Mouse (Mus musculus) frontal cortex, postnatal 25 days (tissue): Measurements from ENCODE around the gene Hyou1.
"Not testable (repeated sequence)": the region's sequence is repeated elsewhere in the genome, so short reads cannot be mapped to it uniquely, and the experiment has no call there.

ENCODE experiments used
- DNase-seq, 2 experiments: peaks; one replicate each; pipeline ENCODE4 v3.0.0; 2022; ENCODE audit warnings: low spot score in 2 of 2

Gene Hyou1

DNA sequence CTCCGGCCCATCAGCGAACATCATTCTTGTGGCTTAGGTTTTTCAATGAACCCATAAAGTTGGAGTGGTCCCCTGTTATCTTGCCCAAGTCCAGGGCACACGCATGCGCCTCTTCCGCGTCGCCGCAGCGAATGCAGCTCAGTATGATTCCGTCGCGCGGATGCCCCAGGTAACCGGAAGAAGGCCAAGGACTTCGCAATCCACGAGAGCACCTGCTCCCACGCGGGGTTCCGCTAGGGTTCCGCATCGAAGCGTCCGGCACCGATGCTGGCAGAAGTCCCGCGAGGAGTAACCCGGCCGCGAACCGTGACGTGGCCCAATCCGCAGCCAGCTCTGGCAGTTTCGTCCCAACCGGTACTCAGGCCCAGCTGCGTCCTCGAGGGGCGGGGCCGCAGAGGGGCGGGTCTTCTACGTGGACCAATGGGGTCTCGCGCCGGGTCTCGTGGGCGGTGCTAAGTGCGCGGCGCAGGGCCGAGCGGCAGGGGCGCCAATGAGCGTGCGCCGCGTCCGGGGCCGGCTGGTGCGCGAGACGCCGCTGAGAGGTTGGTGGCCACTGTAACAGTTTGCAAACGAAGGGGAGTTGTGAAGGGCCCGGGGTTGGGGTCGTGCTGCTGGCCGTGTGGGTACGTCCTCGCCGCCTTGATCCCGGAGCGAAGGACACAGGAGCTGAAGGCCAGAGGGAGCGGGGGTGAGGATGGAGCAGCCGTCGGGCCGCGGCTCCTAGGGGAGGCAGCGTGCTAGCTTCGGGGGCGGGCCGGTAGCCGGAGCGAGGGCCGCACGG lies at the start of gene Hyou1:
TSS of gene Hyou1 (plus strand) at position 437 of the 781 bp plus-strand sequence.
- DNase-seq: peak; percentile 97 to 99

- DNase-seq: no peak
These were observed 48.6 kb upstream of the Hyou1 start for GRCm38 (mm10) chr9:44330736-44331135.

- no peak for DNase-seq
These were observed 46.2 kb upstream of the Hyou1 start for GRCm38 (mm10) chr9:44332918-44333638.

DNA sequence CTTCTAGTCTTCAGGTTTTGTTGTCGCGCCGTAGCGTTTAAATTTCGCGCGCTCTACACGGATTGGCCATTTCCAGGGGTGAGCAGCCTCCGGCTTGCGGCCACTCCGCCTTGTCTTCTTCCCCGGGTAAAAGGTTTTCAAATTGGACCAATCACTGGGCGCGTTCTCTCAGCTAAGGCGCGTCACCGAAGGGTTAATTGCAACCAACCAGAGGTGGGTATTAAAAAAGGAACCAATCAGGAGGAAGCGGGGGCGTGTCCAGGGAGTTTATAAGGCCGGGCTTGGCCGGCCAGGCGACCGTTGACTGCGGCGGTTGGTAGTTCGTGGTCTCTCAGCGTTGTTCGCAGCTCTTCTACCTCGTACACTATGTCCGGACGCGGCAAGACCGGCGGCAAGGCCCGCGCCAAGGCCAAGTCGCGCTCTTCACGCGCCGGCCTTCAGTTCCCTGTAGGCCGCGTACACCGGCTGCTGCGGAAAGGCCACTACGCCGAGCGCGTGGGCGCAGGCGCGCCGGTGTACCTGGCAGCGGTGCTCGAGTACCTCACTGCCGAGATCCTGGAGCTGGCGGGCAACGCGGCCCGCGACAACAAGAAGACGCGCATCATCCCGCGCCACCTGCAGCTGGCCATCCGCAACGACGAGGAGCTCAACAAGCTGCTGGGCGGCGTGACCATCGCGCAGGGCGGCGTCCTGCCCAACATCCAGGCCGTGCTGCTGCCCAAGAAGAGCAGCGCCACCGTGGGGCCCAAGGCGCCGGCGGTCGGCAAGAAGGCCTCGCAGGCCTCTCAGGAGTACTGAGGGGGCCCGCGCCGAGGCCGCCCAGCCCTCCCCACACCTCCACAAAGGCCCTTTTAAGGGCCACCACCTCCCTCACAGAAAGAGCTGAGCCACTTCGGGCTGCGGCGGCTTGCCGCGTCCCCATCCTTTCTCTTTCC lies 44.6 kb upstream of the Hyou1 start, which contains the start of gene H2afx:
TSS of gene H2afx (plus strand) at position 299 of the 935 bp plus-strand sequence.
- DNase-seq: peak; percentile 95 to 98

GRCm38 (mm10) chr9:44335331-44336092 lies 43.8 kb upstream of the Hyou1 start:
- DNase-seq: no peak

- DNase-seq: no peak
These were observed 43.2 kb upstream of the Hyou1 start for GRCm38 (mm10) chr9:44336093-44336406.

DNA sequence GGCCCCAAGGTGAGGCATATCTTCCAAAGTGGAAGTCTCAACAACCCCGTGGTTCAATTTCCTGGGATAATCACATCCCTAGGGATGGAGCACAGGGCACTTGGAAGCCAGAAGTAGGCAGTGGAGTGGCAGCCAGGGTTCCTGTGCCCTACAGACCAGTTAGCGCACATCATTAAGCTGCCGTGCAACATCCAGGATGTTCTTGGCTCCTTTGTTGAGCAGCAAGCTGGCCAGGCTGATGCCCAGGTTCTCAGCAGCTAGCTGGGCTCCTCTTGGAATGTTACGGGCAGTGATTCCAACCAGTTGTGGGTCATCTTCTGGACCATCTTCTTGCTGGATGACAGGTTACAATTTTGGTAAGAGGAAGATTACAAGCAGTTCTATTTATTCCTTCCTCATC lies 42.8 kb upstream of the Hyou1 start:
- DNase-seq: not testable (repeated sequence)

GRCm38 (mm10) chr9:44336964-44337363 lies 42.3 kb upstream of the Hyou1 start:
- no peak for DNase-seq

DNA sequence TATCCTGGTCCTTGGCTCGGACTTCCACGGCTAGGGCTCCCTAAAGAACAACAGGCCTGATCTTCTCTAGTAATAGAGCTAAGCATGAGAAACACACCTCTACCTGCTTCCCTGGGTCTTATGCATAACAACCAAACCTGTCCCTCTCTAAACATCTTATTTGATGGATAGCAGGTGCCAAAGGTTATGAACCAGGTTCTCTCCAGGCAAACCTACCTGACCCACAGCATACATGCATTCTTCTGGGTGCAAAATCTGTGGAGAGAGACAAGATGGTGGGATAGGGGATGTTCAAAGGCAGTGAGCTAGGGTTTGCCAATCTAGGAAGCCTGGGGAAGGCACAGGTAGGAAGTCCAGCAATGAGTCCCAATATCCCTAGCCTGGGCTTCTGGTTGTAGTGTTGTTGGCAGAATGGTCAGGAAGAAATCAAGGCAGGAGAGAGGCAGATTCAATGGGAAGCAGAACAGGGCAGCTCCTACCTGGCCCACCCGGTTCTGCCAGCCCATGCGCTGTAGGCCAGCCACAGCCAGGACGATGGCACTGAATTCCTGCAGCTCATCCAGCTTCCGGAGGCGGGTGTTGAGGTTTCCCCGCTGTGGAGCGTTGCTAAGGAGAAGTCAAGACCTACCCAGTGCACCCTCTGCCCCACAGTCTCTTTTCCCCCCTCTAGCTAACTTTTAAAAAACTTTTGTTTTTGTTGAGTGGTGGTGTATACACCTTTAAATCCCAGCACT lies 41.7 kb upstream of the Hyou1 start:
- no peak for DNase-seq

DNA sequence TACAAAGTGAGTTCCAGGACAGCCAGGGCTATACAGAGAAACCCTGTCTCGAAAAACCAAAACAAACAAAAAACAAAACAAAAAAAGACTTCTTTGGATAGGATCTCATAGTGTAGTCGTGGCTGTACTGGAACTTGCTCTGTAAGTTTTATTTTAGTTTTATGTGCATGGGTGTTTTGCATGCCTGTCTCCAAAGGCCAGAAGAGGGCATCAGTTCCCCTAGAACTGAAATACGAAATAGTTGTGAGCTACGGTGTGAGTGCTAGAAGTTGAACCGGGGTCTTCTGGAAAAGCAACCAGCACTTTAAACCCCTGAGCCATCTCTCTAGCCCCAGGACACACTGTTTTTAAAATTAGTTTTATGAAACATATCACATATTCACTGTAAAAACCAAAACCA lies 40.7 kb upstream of the Hyou1 start:
- DNase-seq: no peak

DNA sequence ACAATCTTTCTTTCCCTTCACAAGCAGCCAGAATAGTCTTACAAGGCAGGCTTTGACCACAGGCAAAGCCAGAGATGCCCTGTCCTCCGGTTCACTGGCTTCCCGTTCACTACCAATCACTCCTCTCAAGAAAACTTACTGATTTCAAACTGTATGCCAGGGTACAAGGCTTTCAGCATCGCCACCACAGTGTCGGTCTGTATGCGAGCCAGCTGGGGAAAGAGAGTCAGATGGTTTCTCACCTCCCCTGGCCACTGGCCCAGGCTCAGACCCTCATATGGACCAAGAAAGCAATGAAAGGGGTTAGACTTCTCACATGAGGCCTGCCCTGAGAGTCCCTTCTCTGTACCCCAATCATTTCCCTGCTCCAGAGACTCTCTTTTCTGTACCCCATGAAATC lies 37.8 kb upstream of the Hyou1 start:
- DNase-seq: no peak

- DNase-seq: no peak
These were observed 37.1 kb upstream of the Hyou1 start for GRCm38 (mm10) chr9:44342173-44342572.

DNA sequence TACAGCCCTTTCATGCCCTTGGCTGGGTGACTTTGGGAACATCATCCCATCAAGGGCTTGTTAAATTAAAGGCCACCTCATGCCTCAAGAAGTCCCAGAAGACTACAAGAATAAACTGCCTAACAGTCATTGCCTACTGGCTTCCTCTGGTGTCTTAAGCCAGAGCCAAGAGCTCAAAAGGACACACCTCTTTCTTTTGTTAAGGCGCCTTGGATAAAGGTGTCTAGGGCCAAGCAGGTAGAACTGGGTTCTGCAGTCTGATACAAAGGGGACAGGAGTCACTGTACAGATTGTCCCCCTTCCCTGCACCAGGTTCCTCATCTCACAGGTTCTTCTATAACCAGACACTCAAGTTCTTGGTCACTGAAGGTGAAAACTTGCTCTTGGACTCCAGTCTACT lies 36.7 kb upstream of the Hyou1 start:
- DNase-seq: no peak

GRCm38 (mm10) chr9:44343290-44343689 lies 36.0 kb upstream of the Hyou1 start:
- no peak for DNase-seq

GRCm38 (mm10) chr9:44343781-44344421 lies 35.4 kb upstream of the Hyou1 start, which contains the start of gene Hmbs:
Hmbs (minus strand) TSS chr9:44344228.
- DNase-seq: peak; percentile 65 to 67

GRCm38 (mm10) chr9:44345570-44346433 lies 33.5 kb upstream of the Hyou1 start:
- no peak for DNase-seq

DNA sequence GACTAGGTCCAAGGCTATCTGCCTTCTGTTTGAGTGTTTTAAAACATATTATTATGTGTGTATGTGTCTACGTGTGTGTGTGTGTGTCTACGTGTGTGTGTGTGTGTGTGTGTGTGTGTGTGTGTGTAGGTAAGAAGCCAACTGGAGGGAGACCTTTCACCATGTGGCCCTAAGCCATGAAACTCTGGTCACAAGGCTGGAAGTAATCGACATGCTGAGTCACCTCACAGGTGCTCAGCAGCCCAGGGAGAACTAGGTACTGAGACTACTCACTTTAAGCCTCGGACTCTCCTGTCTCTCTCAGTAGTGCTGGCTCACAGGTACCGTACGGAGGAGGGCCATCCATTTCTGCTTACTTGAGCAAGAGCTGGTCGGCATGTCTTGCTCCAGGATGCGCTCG lies 32.1 kb upstream of the Hyou1 start:
- DNase-seq: no peak

- no peak for DNase-seq
These were observed 31.7 kb upstream of the Hyou1 start for GRCm38 (mm10) chr9:44347621-44348020.

- DNase-seq: no peak
These were observed 30.7 kb upstream of the Hyou1 start for GRCm38 (mm10) chr9:44348546-44348945.
